ENCODE assay signal across 37 mouse cellular contexts in genomic region chr11:34058332-34058731, GRCm38 (mm10). TPM values are rescaled to one million over a fixed set of nuclear protein-coding genes. Genes with fewer than 3 reads are reported as not detected.
A peak's percentile ranks its signal among the peaks of the same experiment; 100 is the strongest.
DNase-seq lines count a peak whose midpoint lies in the region; ATAC-seq lines count a peak whose summit lies in the region.
"Had no signal": no experiment of that assay in that cellular context is flagged by ENCODE, and none has a peak within 500 bp of the region (broad histone marks: within the 10 kb centered on the region; RNA-seq: fewer than 3 reads in every experiment).

No protein-coding gene starts in this region.

- DNase-seq in heart, adult 11 months: peak; percentile 17
- no peak for DNase-seq in heart, embryonic 10.5 days (ENCODE audit: low spot score)
- DNase-seq in T-cell, adult 2 months (ENCODE audit: low spot score): no peak
- no peak for DNase-seq in adrenal gland, postnatal 36 days
- DNase-seq in right cerebral cortex, postnatal 14 days: no peak
- DNase-seq: adrenal gland, adult 8-10 months; cerebellum, adult 8-10 months; cerebellum, postnatal 36 days; gastrocnemius, adult 2 months; kidney, adult 2 months; kidney, postnatal 36 days; layer of hippocampus, postnatal 36 days; left cerebral cortex, postnatal 4 days; lung, postnatal 4 days; spleen, adult 18-20 months; thymus, postnatal 14 days had no signal

- 0 out of 2 replicates have a peak, but pooled peaks cover 5% of the 10 kb centered on the region for H3K27me3 ChIP-seq in heart, embryonic 10.5 days (ENCODE audit: insufficient read depth, poor library complexity, severe bottlenecking)
- H3K27me3 ChIP-seq in liver, embryonic 16.5 days (ENCODE audit: control insufficient read depth, insufficient read depth, low read depth, low read length): no peaks in the 10 kb centered on the region
- H3K27me3 ChIP-seq: embryonic facial prominence, embryonic 13.5 days; heart, embryonic 15.5 days; intestine, embryonic 15.5 days; midbrain, embryonic 15.5 days had no signal

- H3K4me3 ChIP-seq in heart, embryonic 10.5 days: no peak overlapping the region
- no peak overlapping the region for H3K4me3 ChIP-seq in liver, embryonic 16.5 days (ENCODE audit: low read depth, low read length)
- H3K4me3 ChIP-seq: embryonic facial prominence, embryonic 13.5 days; forebrain, embryonic 10.5 days; gastrocnemius, adult 2 months; heart, embryonic 15.5 days; intestine, embryonic 15.5 days; layer of hippocampus, adult 2 months; midbrain, embryonic 10.5 days; midbrain, embryonic 15.5 days had no signal

- ATAC-seq in common myeloid progenitor, adult 5-6 weeks (replicated peaks; ENCODE audit: low read depth, poor library complexity, severe bottlenecking): peak; percentile 36
- peak; percentile 57; the same call in 1 of the 2 replicates for ATAC-seq in liver, embryonic 16.5 days (ENCODE audit: low read depth)
- ATAC-seq: activated CD4-positive, CD25-positive, alpha-beta regulatory T cell, adult 4 months; forebrain, embryonic 16.5 days; hindbrain, postnatal 0 days; intestine, embryonic 15.5 days; midbrain, embryonic 15.5 days had no signal

- H3K27ac ChIP-seq in heart, embryonic 10.5 days: no peak overlapping the region
- H3K27ac ChIP-seq in liver, embryonic 16.5 days (ENCODE audit: low read length): no peak overlapping the region
- H3K27ac ChIP-seq: embryonic facial prominence, embryonic 13.5 days; forebrain, embryonic 10.5 days; gastrocnemius, adult 2 months; heart, embryonic 15.5 days; hindbrain, postnatal 0 days; intestine, embryonic 15.5 days; layer of hippocampus, adult 2 months; midbrain, embryonic 10.5 days; midbrain, embryonic 15.5 days had no signal

- no peaks in the 10 kb centered on the region for H3K9me3 ChIP-seq in heart, embryonic 10.5 days
- no peaks in the 10 kb centered on the region for H3K9me3 ChIP-seq in liver, embryonic 16.5 days (replicated peaks; ENCODE audit: control insufficient read depth, low read length)
- H3K9me3 ChIP-seq: embryonic facial prominence, embryonic 13.5 days; forebrain, embryonic 10.5 days; heart, embryonic 15.5 days; intestine, embryonic 15.5 days; midbrain, embryonic 10.5 days; midbrain, embryonic 15.5 days had no signal

- no peaks in the 10 kb centered on the region for H3K36me3 ChIP-seq in heart, embryonic 10.5 days
- H3K36me3 ChIP-seq in liver, embryonic 16.5 days (ENCODE audit: control insufficient read depth, insufficient read depth): no peaks in the 10 kb centered on the region
- H3K36me3 ChIP-seq: embryonic facial prominence, embryonic 13.5 days; forebrain, embryonic 10.5 days; heart, embryonic 15.5 days; intestine, embryonic 15.5 days; midbrain, embryonic 10.5 days; midbrain, embryonic 15.5 days had no signal

- no peak overlapping the region for H3K4me2 ChIP-seq in liver, embryonic 16.5 days (ENCODE audit: low read depth, low read length)
- H3K4me2 ChIP-seq: embryonic facial prominence, embryonic 13.5 days; heart, embryonic 15.5 days; intestine, embryonic 15.5 days; midbrain, embryonic 15.5 days had no signal

- peaks cover 11% of the 10 kb centered on the region for H3K4me1 ChIP-seq in heart, embryonic 10.5 days
- peaks cover 7% of the 10 kb centered on the region for H3K4me1 ChIP-seq in liver, embryonic 16.5 days (ENCODE audit: control insufficient read depth, low read depth, low read length)
- H3K4me1 ChIP-seq: embryonic facial prominence, embryonic 13.5 days; forebrain, embryonic 10.5 days; heart, embryonic 15.5 days; intestine, embryonic 15.5 days; midbrain, embryonic 10.5 days; midbrain, embryonic 15.5 days had no signal

- H3K9ac ChIP-seq in liver, embryonic 16.5 days (ENCODE audit: low read depth, low read length): no peak overlapping the region
- H3K9ac ChIP-seq: embryonic facial prominence, embryonic 13.5 days; heart, embryonic 15.5 days; intestine, embryonic 15.5 days; midbrain, embryonic 15.5 days had no signal

RNA-seq across cellular contexts. Expression of gene Lcp2, which starts 11.6 kb away (rescaled TPM):
- polyA plus RNA-seq in heart, embryonic 10.5 days (2016; fragmentation: Nextera tagmentation; extraction: Ambion mirVana): 1.3 and 2.4 TPM in 2 replicates
- total RNA-seq in common myeloid progenitor, adult 5-6 weeks (2017): 19.9 and 32.6 TPM in 2 replicates
- polyA plus RNA-seq in liver, embryonic 16.5 days (2015; fragmentation: Nextera tagmentation; extraction: Ambion mirVana): 8.4 and 9.5 TPM in 2 replicates
- 1 to 10 TPM; 2.2 to 2.5 TPM for total RNA-seq in adrenal gland, postnatal 36 days (2021)

RNA-seq across cellular contexts. Expression of gene 4930469K13Rik, which starts 40.0 kb away (rescaled TPM):
- polyA plus RNA-seq in heart, embryonic 10.5 days (2016; fragmentation: Nextera tagmentation; extraction: Ambion mirVana): not detected in 2 replicates
- total RNA-seq in common myeloid progenitor, adult 5-6 weeks (2017): not detected in 2 replicates
- polyA plus RNA-seq in liver, embryonic 16.5 days (2015; fragmentation: Nextera tagmentation; extraction: Ambion mirVana): not detected in 2 replicates
- not detected for total RNA-seq in adrenal gland, postnatal 36 days (2021)
- total RNA-seq: adrenal gland, adult 8-10 months; gastrocnemius, adult 2 months; gastrocnemius, postnatal 4 days; heart, adult 8-10 months; heart, postnatal 25 days; layer of hippocampus, adult 2 months; layer of hippocampus, postnatal 36 days; left cerebral cortex, postnatal 4 days; neutrophil, adult 5-6 weeks had no signal
- polyA plus RNA-seq: forebrain, embryonic 10.5 days; forebrain, embryonic 16.5 days; heart, embryonic 15.5 days; intestine, embryonic 15.5 days; kidney, embryonic 16.5 days; limb, embryonic 14.5 days; lung, embryonic 16.5 days; midbrain, embryonic 10.5 days; midbrain, embryonic 15.5 days; stomach, embryonic 16.5 days; urinary bladder, adult 2 months had no signal
